In the genomic region with DNA sequence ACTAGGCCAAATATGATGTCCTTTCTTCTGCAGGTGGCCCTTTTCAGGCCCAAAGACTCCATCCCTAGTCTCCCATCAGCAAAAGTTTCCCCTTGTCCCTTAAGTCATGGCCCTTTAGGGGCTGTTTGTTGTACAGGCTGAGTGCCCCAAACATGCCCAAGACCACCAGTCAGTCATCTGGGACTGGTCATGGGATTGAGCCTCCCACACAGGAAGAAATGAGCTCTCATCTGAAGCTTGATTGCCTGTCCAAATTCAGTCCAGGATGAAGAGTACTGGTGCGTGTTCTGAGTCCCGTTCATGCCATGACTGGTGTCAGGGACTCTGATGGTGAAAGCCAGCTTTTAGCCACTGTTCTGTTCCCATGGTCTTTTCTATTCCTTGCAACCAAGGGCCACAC, we compare ENCODE assay signal across 9 mouse cellular contexts.
"Had no signal": no experiment of that assay in that cellular context is flagged by ENCODE, and none has a peak within 500 bp of the region (broad histone marks: within the 10 kb centered on the region; RNA-seq: fewer than 3 reads in every experiment).

No protein-coding gene starts in this region.

- H3K9ac ChIP-seq: limb, embryonic 13.5 days; liver, embryonic 14.5 days; neural tube, embryonic 15.5 days had no signal

- H3K27ac ChIP-seq: limb, embryonic 13.5 days; liver, embryonic 14.5 days; neural tube, embryonic 15.5 days had no signal

- H3K27me3 ChIP-seq: limb, embryonic 13.5 days; neural tube, embryonic 15.5 days had no signal

- H3K4me1 ChIP-seq: limb, embryonic 13.5 days; neural tube, embryonic 15.5 days had no signal

- ATAC-seq: intestine, embryonic 16.5 days had no signal

- H3K4me3 ChIP-seq: limb, embryonic 13.5 days; myocyte; neural tube, embryonic 15.5 days had no signal

- DNase-seq: left cerebral cortex, postnatal 4 days; lung, adult 18-20 months; right cerebral cortex, adult 18-20 months; right cerebral cortex, postnatal 25 days had no signal

- H3K9me3 ChIP-seq: limb, embryonic 13.5 days; neural tube, embryonic 15.5 days had no signal

- H3K4me2 ChIP-seq: limb, embryonic 13.5 days; neural tube, embryonic 15.5 days had no signal

- H3K36me3 ChIP-seq: limb, embryonic 13.5 days; neural tube, embryonic 15.5 days had no signal
